Mouse (Mus musculus) spleen, adult 12 weeks (tissue): ENCODE measurements around the gene Gm11037.
A peak's percentile ranks its signal among the peaks of the same experiment; 100 is the strongest.

Source experiments
- DNase-seq: peaks from one replicate; pipeline ENCODE4 v3.0.0; 2022; ENCODE audit warnings: low spot score

Gm11037 gene

GRCm38 (mm10) chr2:131128636-131129157, 4.6 kb upstream of the Gm11037 start:
- no peak for DNase-seq

DNA sequence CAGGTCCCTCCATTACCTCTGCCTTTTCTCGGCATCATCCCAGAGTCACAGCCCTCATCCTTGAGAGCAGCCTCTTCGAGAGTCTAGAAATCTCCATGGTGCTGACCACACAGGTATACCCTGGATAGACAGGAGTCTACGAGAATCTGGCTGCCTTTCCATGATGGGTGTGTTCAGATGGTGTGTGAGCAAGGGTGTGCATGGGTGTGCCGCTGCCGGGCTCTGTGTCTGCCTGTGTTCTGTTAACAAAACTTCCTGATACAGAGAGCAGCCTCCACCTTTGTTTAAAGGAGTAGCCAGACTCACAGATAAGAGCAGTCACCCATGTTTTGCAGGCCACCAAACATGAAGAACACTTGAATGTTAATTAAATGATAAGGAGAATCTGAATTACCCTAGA, 3.5 kb upstream of the Gm11037 start:
- no peak for DNase-seq

DNA sequence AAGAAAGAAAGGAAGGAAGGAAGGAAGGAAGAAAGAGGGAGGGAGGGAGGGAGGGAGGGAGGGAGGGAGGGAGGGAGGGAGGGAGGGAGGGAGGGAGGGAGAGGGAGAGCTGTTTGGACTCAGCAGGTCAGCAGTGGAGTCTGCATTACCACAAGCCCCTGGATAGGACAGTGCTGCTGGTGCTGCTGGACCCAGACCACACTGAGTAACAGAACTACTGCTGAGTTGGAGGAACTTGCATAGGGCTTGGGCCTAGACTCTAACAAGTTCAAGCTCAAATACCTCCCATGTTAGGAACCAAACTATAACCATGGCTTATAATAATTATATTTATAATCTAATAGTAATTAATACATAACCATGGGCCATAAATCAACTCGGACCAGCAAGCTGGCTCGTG, 2.4 kb upstream of the Gm11037 start:
- no peak for DNase-seq

DNA sequence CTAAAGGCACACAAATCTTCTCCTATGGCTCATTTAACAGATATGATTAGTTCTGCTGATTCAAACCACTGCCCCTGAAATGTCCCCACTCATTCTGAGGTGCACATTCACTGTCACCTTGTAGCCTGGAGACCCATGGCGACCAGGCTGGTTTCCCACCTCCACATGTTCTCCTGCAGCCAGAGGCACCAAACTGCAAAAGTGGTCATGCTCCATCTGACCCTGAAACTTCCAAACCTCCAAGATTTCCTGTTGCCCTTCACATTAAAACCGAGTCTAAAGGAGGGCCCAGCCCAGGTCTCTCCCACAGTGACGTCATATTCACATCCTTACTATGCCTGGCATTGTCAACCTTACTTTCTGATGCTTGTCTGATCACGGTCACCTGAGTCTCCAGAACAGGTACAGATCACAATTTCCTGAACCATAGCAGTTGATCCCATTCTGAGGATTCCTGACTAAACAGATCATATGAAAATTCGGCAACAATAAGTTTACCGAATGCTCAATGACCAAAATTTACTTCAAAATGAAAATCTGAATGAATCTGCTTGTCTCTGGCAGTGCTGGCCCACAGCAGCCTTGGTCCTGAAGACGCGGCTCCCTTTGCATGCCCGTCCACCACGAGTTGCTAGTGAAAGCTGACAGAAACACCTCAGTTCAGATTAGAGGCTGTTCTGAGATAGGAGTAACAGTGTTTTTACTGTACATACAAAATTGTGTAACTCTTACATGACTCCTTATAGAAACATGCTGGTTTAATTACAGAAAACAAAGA, 997 bp upstream of the Gm11037 start:
- no peak for DNase-seq

DNA sequence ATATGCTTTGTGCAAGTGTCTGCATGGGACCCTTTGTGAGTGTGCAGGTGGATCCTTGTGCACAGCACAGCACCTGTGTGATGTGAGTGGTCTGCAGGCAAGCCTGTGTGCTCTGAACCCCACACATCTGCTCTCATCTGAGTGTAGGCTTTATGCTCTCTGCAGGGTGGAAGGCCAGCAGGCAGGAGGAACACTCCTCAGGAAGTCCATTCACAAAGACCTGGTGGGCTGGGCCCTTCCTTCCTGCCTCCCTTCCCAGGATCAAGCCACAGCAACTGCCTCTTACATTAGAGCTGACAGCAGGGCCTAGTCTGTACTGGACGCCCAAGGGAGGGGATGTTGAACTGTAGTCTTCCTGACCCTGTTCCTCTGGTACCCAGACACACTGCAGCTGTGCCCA, 1.1 kb downstream of the Gm11037 start:
- DNase-seq = no peak

DNA sequence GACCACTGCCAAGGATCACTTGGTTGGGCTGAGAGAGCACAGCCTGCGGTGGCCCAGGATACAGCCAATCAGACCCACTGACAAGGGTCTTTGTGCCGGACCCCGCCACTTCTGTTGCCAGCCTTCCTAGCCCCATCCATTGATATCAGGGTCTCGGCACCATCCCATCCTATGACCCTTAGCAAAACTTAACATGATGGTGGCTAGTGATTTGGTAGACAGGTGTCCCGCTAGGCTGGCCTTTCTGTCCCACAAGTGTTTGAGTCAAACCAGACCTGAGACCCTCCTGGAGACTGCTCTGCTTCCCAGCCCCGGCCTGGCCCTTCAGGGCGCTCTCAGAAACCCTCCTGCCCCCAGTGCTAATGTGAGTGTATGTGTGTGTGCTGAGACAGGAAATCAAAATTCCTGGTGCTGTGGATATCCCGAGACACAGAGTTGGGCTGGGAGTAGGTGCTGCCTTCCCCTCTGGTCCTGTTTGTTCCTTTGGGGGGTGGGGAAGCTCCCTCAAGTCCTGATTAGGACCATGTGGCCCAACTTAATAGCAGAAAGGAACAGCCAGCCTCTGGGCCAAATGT, 1.6 kb downstream of the Gm11037 start:
- no peak for DNase-seq

- DNase-seq = peak; percentile 63
These were observed 2.3 kb downstream of the Gm11037 start for GRCm38 (mm10) chr2:131135521-131136139.

DNA sequence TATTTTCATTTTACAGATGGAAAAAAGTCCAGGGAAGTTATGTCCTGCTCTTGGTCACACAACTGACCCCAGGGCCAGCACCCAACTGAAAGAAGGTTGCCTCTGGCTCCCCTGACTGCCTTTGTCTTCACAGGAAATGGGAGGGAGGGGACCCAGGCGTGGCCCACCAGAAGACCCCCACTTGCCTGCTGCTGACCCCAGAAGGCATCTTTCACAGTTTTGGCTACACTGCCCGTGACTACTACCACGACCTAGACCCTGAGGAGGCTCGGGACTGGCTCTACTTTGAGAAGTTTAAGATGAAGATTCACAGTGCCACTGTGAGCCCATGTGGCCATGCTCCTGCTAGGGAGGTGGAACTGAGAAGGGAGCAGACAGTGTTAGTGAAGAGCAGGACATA, 5.0 kb downstream of the Gm11037 start:
- no peak for DNase-seq

DNA sequence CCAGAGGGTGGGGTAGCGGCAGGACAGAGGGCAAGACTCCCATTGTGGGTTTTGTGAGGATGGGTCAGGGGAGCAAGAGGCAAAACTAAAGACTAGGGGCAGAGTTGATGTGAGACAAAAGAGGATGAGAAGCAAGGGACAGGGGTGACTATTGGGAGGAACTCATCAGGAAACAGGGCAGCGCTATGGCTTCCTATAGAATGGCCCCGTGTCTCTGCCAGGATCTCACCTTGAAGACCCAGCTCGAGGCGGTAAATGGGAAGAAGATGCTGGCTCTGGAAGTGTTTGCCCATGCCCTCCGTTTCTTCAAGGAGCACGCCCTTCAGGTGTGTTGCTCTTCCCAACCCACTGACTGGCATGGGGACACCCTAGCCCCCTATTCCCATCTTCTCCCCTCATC, 5.5 kb downstream of the Gm11037 start:
- no peak for DNase-seq

GRCm38 (mm10) chr2:131139287-131139686, 6.0 kb downstream of the Gm11037 start:
- DNase-seq = no peak

- no peak for DNase-seq
These were observed 6.7 kb downstream of the Gm11037 start for GRCm38 (mm10) chr2:131139886-131140532.

DNA sequence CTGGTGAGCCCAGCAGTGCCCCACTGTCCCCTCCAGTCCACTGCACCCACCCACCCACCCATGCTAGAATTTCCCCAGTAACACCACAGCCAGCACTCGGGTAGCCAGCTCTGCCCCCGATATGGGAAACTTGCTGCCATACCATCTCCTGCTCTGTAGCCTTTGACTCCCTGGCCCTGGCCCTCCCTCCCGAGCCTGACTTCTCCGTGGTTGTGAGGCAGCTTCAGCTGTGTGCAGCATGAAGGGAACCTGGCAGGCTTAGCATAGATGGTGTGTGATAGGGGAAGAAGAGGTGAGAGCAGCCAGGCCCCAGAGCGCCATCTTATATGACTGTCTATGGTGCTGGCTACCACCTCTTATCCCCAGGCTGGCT, 7.2 kb downstream of the Gm11037 start:
- no peak for DNase-seq

- no peak for DNase-seq
These were observed 8.2 kb downstream of the Gm11037 start for GRCm38 (mm10) chr2:131141336-131141986.

DNA sequence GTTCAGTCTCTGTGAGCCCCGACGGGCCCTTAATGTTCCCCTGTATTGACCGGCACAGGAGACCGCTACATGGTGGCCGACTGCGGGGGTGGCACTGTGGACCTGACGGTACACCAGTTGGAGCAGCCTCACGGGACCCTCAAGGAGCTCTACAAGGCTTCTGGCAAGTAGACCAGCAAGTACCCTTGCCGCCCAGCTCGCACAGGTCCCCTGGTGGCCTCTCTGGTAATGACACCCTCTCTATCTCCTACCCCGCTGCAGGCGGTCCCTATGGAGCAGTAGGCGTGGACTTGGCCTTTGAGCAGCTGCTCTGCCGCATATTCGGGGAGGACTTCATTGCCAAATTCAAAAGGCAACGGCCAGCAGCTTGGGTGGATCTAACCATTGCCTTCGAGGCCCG, 9.3 kb downstream of the Gm11037 start:
- peak; percentile 65 for DNase-seq

DNA sequence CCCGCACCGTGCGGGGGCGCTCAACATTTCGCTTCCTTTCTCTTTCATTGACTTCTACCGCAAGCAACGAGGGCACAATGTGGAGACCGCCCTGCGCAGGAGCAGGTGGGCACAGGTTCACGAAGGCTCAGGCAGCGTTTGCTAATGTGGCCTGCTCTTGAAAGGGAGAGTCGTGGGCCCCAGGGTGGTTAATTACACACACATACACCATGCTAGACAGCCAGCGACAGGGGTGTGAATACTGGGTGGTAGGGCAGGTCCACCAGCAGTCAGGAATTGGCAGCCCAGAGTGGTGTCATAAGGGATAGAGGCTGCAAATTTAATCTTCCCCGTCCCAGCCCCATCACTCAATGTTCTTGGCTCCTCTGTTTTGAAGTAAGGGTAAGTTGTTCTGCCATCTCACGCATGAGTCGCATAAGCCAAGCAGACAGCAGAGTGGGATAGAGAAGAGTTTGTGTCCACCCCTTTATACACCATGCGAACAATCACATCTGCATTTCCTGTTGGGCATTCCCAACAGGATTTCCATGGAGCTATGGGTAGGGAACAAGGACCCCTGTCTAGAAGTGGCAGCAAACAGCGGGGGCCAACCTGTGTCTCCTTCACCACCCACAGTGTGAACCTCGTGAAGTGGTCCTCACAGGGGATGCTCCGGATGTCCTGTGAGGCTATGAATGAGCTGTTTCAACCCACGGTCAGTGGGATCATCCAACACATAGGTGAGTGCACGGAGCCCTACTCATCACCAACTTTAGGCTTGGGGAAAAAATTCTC, 9.9 kb downstream of the Gm11037 start:
- DNase-seq = no peak

DNA sequence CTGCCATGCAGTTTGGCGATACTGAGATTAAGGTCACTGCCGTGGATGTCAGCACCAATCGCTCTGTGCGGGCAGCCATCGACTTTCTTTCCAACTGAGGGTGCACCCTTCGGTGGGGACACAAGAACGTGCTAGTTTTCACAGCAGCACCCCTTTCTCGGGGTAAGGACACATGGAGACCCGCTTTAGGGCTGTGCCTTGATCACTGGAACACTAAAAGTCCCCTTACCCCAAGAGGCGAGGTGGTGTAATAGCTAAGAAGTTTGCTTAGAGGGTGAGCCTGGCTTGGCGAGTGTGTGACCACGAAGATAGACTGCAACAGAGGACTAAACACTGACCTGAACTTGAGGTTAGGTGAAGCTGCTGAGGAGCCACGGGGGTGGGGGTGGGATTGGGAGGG, 11.8 kb downstream of the Gm11037 start:
- DNase-seq = no peak

- DNase-seq = no peak
These were observed 12.2 kb downstream of the Gm11037 start for GRCm38 (mm10) chr2:131145536-131145935.

DNA sequence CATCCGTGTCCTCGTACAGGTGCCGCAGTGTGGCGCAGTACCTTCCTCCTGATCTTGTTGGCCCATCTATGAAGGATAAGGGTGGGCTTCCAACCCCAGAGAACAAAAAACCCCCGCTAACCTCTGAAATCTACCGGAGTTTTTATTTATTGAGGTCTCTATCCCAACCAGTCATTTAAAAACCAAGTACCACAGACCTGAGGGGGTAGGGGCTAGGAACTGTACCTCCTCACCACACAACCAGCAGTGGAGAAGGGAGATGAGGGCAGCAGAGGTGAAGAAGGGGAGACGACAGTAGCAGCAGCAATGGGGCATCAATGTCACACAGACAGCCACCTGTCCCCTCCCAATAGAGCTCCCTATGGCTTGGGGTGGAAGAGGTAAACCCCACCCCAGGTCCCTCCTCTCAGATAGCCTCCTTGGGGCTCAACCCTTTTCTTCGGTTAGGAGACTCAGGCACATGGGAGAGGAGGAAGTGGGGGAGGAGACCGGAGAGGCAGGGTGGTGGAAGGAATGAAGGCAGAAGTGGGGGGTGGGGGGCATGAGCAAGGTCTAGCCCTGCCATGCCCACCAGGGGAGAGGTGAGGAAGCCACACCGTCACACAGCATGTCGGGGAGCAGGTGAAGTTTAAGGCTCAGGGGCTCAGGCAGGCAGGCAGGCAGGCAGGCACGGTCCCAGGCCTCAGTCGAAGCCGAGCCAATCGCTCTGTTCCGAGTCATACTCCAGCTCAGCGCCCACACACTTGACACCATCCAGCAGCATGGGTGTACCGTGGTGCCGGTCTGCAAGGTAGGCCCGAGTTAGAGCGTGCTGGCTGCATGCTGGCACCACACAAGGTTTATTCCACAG, 13.1 kb downstream of the Gm11037 start:
- no peak for DNase-seq

- no peak for DNase-seq
These were observed 13.7 kb downstream of the Gm11037 start for GRCm38 (mm10) chr2:131147043-131147365.

DNA sequence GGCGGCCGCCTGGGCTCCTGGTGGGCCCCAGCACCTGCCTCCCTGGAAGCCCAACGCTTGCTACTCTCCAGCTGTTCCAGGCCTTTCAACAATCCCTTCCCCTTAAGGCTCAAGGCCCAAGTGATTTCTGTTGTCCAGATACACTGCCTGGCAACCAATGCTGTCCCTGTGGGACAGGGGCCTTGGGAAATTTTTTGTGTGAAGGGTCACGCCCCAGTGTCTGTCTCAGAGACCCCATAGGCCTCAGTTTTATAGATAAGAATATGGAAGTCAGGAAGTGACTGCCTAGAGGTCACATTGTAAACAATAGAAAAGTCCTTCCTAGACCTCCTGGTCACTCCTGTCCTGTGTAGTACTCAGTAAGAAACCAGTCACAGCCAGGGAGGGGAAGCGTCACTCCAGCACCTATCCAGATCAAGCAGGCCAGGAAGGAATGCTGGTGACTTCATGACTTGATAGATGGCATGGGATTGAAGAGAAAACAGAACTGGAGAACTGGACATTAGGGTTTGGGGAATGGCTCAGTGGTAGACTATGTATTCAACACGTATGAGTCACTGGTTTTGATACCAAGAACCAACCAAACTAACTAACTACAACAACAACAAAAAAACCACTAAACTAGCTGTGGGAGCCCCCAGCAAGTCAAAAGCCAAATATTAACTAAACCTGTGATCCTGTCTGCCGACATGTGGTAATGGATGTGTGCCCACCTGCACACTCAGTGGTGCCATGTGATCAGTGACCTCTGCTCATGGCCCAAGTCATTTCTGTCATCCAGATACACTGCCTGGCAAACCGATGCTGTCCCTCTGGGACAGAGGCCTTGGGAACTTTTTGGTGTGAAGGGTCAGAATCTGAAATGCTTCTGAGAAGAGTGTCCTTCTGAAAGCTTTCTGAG, 15.3 kb downstream of the Gm11037 start:
- no peak for DNase-seq
